Mouse (Mus musculus): ENCODE measurements around the gene Col4a1.

Gene Col4a1

GRCm38 (mm10) chr8:11299317-11299602 is 13.4 kb downstream of the Col4a1 start:
- in situ Hi-C loops (cut with MboI): no loop called here

DNA sequence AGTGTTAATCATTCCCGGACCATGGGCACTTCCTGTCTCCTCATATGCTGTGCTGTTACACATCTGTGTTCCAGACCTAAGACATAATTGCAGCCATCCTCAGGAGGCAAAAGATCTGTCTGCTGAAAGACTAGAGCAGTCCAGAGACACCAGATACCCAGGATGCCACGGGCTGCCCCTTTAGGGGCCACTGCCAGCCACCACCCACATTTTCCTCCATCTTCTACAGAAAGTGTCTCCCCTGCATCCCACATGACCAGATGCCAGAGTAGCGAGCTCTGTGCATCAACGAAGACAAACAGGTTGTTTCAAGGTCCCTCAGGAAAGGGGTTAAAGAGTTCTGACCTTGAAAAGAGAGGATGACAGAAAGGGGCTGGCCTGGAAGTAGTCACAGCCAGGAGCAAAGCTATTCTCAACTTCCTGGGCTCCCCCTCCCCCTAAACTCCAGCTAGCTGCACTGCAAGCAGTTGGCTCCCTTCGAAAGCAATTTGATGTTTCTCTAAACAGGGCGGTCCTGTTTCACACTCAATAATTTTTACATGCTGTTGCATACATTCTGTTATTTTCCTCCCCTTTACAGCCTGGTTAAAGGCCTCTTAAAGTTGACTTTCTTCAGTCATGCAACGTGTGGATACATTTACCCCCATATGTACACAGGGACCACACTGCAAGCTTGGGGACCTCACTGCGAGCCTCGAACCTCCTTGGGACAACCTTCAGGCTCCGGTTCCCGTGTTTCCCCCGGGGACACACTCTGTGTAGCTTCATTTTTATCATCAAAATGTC is 13.9 kb downstream of the Col4a1 start:
- in situ Hi-C loops (cut with MboI): no loop called here

DNA sequence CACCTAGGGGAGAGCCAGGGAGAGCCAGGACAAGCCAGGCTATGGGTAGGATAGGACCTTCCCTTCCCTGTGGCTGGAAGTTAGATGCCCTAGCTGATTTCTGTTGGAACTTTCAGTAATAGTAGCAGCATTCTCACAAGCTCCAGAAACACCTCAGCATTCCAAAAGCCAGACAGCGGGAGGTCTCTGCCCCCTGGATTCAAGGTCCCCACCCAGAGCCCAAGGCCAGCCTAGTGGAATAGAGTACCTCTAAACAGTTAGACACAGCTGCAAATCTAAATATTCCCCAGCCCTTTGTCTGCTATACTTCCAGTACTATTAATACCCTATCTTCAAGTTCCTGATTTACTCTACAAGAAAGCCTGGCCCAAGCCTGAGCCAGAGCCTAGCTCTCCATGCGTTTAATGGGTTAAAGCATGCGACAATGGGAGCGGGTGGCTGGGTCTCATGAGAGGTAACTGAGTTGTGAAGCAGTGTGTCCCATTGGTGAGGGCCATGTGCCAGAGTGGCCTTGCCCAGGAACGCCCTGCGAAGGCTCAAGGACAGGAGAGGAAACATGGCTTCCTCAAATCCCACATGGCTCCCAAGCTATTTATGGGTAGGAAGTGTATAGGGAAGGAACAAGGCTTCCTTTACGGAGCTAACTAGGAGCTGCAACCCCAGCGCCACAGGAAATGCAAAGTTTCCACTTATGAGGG is 15.3 kb downstream of the Col4a1 start:
- in situ Hi-C loops (cut with MboI): no loop called here

- in situ Hi-C loops (cut with MboI): no loop called here
Observed at GRCm38 (mm10) chr8:11296282-11296943, 16.2 kb downstream of the Col4a1 start.

DNA sequence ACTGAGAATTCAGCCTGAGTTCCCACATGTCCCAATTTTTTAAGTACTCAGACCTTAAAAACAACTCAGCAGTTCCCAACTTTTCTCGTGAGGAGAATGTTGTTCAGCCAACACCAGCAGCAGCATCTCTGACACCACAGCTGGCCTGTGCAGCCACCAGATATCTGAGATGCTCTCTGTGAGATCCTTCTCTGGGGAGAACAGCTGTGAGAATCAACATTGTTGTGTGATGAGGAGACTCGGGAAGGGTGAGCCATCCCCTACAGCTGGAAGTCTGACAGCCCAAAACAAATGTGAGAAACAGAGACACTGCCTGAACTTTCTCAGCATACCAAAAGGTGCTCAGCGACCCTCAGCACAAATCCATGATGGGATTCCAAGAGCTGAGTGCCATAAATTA is 20.0 kb downstream of the Col4a1 start:
- in situ Hi-C loops (cut with MboI): no loop called here

DNA sequence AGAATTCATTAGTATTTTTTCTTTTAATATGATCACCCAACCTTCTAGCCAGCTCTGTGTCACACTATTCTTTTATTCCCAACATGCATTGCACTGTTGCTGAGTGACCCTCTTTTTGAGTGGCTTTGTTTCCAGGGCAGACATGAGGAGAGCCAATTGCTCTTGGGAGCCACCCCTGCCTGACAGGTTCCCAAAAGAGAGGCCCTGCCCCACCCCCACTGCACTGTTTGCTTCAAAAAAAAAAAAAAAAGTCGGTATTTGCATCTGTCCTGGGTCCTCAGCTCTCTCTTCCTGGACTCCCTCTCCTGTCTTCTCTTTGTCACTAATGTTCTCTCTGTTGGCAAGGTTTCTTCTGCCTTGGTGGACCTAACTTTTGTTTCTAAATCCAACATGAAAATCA is 22.1 kb downstream of the Col4a1 start:
- in situ Hi-C loops (cut with MboI): no loop called here

- in situ Hi-C loops (cut with MboI): no loop called here
Observed at GRCm38 (mm10) chr8:11288286-11288685, 24.3 kb downstream of the Col4a1 start.

DNA sequence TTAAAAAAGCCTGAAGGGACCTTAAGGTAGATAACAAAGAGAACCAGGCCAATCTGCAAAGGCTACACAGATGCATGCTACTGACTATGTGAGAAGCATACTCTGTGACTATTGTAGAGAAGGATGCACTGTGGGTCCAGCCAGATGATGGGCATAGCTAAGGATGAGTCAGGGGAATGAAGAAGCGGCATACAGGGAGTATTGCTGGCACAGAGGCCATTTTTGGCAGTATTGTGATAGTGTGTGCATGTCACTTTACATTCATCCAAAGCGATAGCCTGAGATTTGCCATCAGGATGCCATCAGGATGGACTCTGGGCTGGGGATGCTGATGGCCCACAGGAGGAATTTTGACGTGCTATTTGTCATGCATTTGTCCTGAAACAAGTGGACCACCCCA is 25.5 kb downstream of the Col4a1 start:
- in situ Hi-C loops (cut with MboI): no loop called here

DNA sequence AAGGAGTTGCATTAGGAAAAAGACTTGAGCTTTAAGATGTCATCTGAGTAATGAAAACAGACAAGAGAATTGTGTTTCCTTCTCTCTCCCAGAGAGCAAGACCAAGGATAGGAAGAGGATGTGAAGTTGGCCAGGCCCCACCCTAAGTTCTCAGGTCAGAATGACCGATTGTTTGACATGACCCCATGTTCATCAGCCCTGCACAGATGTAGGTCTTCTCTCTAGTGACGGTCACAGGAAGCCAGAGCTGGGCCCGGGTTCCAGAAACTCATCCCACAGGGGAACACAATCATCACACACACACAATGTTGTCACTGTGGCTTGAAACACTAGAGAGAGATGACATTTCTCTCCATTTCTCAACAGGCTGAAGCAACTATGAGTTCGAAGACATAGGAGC is 27.2 kb downstream of the Col4a1 start:
- in situ Hi-C loops (cut with MboI): no loop called here

DNA sequence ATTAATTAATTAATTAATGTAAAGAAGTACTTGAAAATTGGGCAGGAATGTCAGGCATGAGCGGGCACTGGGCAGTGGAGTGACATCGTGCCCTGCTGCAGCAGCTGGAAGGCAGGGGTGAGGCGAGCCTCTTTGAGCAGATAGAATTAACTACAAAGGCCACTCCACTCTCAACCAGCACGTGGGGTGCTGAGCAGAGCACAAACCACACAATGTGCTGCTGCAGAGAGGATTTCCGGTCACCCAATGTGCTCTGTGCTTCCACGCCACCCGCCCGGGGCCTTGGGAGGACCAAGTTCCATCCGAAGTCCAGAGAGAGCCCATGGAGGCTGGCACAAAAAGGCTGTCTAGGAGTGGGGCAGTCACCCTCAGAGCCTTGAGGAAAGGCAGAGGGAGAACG is 29.4 kb downstream of the Col4a1 start:
- in situ Hi-C loops (cut with MboI): no loop called here

DNA sequence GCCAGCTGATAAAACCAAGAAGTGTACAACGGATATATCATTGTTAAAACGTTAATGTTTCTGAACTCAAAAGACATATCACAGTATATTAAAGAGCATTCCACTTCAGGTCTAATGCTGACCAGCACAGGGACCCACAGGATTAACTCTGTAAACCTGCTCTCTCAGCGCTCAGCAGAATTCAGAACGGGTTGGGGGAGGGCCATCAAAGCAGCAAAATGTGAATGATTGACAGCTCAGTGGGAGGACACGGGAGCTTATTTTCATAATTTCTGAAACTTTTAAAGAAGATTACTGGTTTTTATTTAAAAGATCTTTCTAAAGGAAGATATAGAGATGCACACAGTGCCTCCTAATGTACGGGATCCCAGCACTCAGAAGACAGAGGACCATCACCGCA is 29.9 kb downstream of the Col4a1 start:
- in situ Hi-C loops (cut with MboI): no loop called here

DNA sequence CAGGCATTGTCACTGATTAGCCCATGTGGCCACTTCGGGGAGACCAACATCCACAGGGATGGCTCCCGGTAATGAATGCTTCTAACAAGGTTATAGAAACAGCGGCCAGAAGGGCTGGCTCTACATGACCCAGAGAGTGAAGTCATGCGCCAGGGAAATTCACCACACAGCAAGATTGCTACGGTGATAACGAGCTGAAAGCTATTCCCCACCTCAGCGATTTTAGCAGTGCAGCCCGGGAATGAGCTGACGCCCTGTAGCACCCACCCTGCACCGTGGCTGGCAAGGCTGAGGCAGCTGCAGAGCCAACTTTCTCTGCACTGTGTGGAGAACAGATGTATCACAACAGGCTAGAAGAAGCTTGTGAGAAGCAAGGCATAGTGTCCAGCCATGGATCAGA is 30.5 kb downstream of the Col4a1 start:
- in situ Hi-C loops (cut with MboI): no loop called here

- in situ Hi-C loops (cut with MboI): no loop called here
Observed at GRCm38 (mm10) chr8:11280721-11281268, 31.8 kb downstream of the Col4a1 start.

DNA sequence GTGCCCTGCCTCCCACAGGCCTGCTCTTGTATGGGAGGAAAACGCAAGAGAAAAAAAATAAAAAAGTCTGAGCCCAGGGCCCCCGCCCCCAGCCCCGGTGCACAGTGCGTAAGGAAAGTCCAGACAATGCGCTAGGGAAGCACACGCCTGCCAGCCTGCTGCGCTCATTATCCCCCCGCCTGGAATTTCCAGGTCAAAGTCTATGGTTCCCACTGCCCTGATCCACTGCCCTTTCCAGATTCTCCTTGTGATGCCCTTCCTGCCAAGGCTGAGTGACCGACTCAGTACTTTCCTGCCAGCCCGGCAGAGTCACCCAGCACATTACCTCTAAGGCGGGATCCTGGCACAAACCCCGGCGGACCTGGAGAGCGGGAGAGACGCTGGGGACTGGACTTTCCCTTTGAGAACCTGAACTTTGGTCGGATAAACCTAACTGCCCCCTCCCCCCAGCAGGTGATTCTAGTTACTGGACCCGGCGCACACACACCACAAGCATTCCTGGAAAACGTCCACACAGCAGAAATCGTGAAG is 33.3 kb downstream of the Col4a1 start:
- in situ Hi-C loops (cut with MboI): no loop called here

- in situ Hi-C loops (cut with MboI): no loop called here
Observed at GRCm38 (mm10) chr8:11278101-11278611, 34.5 kb downstream of the Col4a1 start.

- in situ Hi-C loops (cut with MboI): no loop called here
Observed at GRCm38 (mm10) chr8:11277602-11278051, 35.0 kb downstream of the Col4a1 start.

DNA sequence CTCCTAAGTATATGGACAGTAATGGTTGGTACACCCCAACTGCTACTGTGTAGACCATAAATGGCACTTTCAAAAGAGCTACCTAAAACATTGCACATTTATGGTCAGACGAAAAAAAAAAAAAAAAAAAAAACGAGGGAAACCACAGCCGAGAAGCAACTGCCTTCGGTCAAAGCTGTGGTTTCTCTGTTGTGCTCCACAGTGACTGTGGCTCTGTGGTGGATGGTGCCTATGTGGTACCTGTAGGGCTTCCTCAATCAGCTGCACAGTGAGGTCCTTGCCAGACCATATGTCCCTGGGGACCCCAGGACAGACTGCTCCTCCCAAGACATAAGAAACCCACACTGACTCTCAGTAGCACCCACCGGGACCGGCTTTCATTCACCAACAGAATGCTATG is 36.3 kb downstream of the Col4a1 start:
- in situ Hi-C loops (cut with MboI): no loop called here

GRCm38 (mm10) chr8:11274415-11274814 is 38.2 kb downstream of the Col4a1 start:
- in situ Hi-C loops (cut with MboI): no loop called here

GRCm38 (mm10) chr8:11273506-11274158 is 39.0 kb downstream of the Col4a1 start:
- in situ Hi-C loops (cut with MboI): no loop called here

GRCm38 (mm10) chr8:11272205-11272604 is 40.4 kb downstream of the Col4a1 start:
- in situ Hi-C loops (cut with MboI): no loop called here

GRCm38 (mm10) chr8:11270826-11271225 is 41.8 kb downstream of the Col4a1 start:
- in situ Hi-C loops (cut with MboI): no loop called here

- in situ Hi-C loops (cut with MboI): no loop called here
Observed at GRCm38 (mm10) chr8:11268753-11269152, 43.9 kb downstream of the Col4a1 start.
